ENCODE assay signal across 33 mouse cellular contexts in the genomic region with DNA sequence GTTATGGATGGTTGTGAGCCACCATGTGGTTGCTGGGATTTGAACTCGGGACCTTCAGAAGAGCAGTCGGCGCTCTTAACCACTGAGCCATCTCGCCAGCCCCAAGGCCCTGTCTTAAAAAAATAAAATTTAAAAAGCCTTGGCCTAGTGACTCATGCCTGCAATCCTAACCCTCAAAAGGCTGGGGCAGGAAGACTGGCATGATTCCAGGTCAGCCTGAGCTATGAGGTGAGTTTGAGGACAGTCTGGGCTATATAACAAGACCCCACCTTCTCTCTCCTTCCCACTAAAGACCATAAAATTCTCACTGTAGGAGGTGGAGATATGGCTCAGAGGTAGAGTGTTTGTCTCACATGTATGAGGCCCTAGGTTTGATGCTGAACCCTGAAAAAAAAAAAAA. TPM values are rescaled to one million over a fixed set of nuclear protein-coding genes. Genes with fewer than 3 reads are reported as not detected.
DNase-seq lines count a peak whose midpoint lies in the region; ATAC-seq and TF ChIP-seq lines count a peak whose summit lies in the region.
"Had no signal": no experiment of that assay in that cellular context is flagged by ENCODE, and none has a peak within 500 bp of the region (broad histone marks: within the 10 kb centered on the region; RNA-seq: fewer than 3 reads in every experiment).

No protein-coding gene starts in this region.

- H3K4me2 ChIP-seq in liver, embryonic 11.5 days, result no peak overlapping the region
- no peak overlapping the region for H3K4me2 ChIP-seq in intestine, embryonic 16.5 days (ENCODE audit: low read depth, low read length)
- H3K4me2 ChIP-seq: embryonic facial prominence, embryonic 13.5 days; forebrain, embryonic 12.5 days; hindbrain, embryonic 12.5 days; limb, embryonic 13.5 days; liver, embryonic 13.5 days; midbrain, embryonic 15.5 days; neural tube, embryonic 15.5 days had no signal

- TF ChIP-seq CTCF in liver, adult 2 months (IDR thresholded peaks at IDR 0.05; ENCODE audit: low read depth, low read length), result no peak

- no peak overlapping the region for H3K4me3 ChIP-seq in liver, adult 2 months (ENCODE audit: insufficient read depth, low read depth, low read length)
- H3K4me3 ChIP-seq in liver, embryonic 11.5 days (ENCODE audit: low read depth, low read length), result no peak overlapping the region
- no peak overlapping the region for H3K4me3 ChIP-seq in intestine, embryonic 16.5 days (ENCODE audit: low read length)
- H3K4me3 ChIP-seq: embryonic facial prominence, embryonic 13.5 days; erythroblast, embryonic 14.5 days; forebrain, embryonic 12.5 days; hindbrain, embryonic 12.5 days; layer of hippocampus, adult 2 months; limb, embryonic 13.5 days; liver, embryonic 13.5 days; megakaryocyte, embryonic 14.5 days; midbrain, embryonic 15.5 days; neural tube, embryonic 15.5 days had no signal

- ATAC-seq in liver, embryonic 11.5 days (replicated peaks; ENCODE audit: low FRiP score), result no peak
- ATAC-seq in intestine, embryonic 16.5 days, result peak; percentile 77
- no peak for ATAC-seq in cerebellum, adult (ENCODE audit: insufficient number of reproducible peaks, low FRiP score, low TSS enrichment)
- ATAC-seq: forebrain, postnatal 0 days; lung, postnatal 0 days; midbrain, embryonic 15.5 days had no signal

- no peaks in the 10 kb centered on the region for H3K9me3 ChIP-seq in liver, embryonic 11.5 days (ENCODE audit: control insufficient read depth, low read length)
- no peaks in the 10 kb centered on the region for H3K9me3 ChIP-seq in intestine, embryonic 16.5 days (ENCODE audit: control insufficient read depth, low read length)
- H3K9me3 ChIP-seq: embryonic facial prominence, embryonic 13.5 days; forebrain, embryonic 12.5 days; hindbrain, embryonic 12.5 days; limb, embryonic 13.5 days; liver, embryonic 13.5 days; midbrain, embryonic 15.5 days; neural tube, embryonic 15.5 days had no signal

- no peaks in the 10 kb centered on the region for H3K36me3 ChIP-seq in liver, adult 2 months (ENCODE audit: control insufficient read depth, insufficient read depth, low read length)
- H3K36me3 ChIP-seq in liver, embryonic 11.5 days (ENCODE audit: control insufficient read depth, insufficient read depth, low read length), result no peaks in the 10 kb centered on the region
- H3K36me3 ChIP-seq in intestine, embryonic 16.5 days (ENCODE audit: control insufficient read depth, insufficient read depth, low read length), result no peaks in the 10 kb centered on the region
- H3K36me3 ChIP-seq: embryonic facial prominence, embryonic 13.5 days; forebrain, embryonic 12.5 days; hindbrain, embryonic 12.5 days; limb, embryonic 13.5 days; liver, embryonic 13.5 days; midbrain, embryonic 15.5 days; neural tube, embryonic 15.5 days had no signal

- peak; percentile 50 for DNase-seq in liver, adult 2 months (ENCODE audit: extremely low read depth, low read depth, low spot score)
- no peak for DNase-seq in liver, embryonic 11.5 days (ENCODE audit: low spot score)
- DNase-seq in MN1 (ENCODE audit: low spot score), result peak; percentile 36
- peak; percentile 63 for DNase-seq in adrenal gland, postnatal 14 days
- no peak for DNase-seq in cerebellum, adult 11 months
- DNase-seq in cerebellum, adult 18-20 months, result no peak
- DNase-seq: cerebellum, adult 11-12 months; cerebellum, postnatal 10 days; forebrain, postnatal 0 days; gastrocnemius, postnatal 10 days; heart, postnatal 14 days; kidney, adult 2 months; kidney, postnatal 36 days; liver, embryonic 13.5 days; lung, adult 18-20 months; lung, postnatal 4 days; right cerebral cortex, postnatal 25 days; thymus, adult 18-20 months; thymus, postnatal 25 days had no signal

- 71% methylated on average over 4 of the region's 4 CpGs for WGBS in liver, adult 2 months
- 84% methylated on average over 4 of the region's 4 CpGs for WGBS in liver, embryonic 11.5 days
- WGBS in intestine, embryonic 16.5 days, result 86% methylated on average over 4 of the region's 4 CpGs

- no peaks in the 10 kb centered on the region for H3K27me3 ChIP-seq in liver, adult 2 months (ENCODE audit: control insufficient read depth, insufficient read depth, low read length)
- no peaks in the 10 kb centered on the region for H3K27me3 ChIP-seq in liver, embryonic 11.5 days (replicated peaks; ENCODE audit: control insufficient read depth, insufficient read depth, low read length)
- H3K27me3 ChIP-seq in intestine, embryonic 16.5 days (replicated peaks; ENCODE audit: control insufficient read depth, insufficient read depth, low read length), result no peaks in the 10 kb centered on the region
- H3K27me3 ChIP-seq: CH12.LX; embryonic facial prominence, embryonic 13.5 days; forebrain, embryonic 12.5 days; hindbrain, embryonic 12.5 days; limb, embryonic 13.5 days; liver, embryonic 13.5 days; megakaryocyte, embryonic 14.5 days; midbrain, embryonic 15.5 days; neural tube, embryonic 15.5 days had no signal

- H3K4me1 ChIP-seq in liver, adult 2 months (ENCODE audit: control insufficient read depth, insufficient read depth, low read length), result peaks cover 7% of the 10 kb centered on the region; the same call in 1 of the 2 replicates
- no peaks in the 10 kb centered on the region for H3K4me1 ChIP-seq in liver, embryonic 11.5 days (replicated peaks; ENCODE audit: control insufficient read depth, insufficient read depth, low read length)
- H3K4me1 ChIP-seq in intestine, embryonic 16.5 days (ENCODE audit: control insufficient read depth, insufficient read depth, low read length), result no peaks in the 10 kb centered on the region
- H3K4me1 ChIP-seq: forebrain, embryonic 12.5 days; hindbrain, embryonic 12.5 days; limb, embryonic 13.5 days; midbrain, embryonic 15.5 days; neural tube, embryonic 15.5 days had no signal

- H3K27ac ChIP-seq in liver, adult 2 months (replicated peaks; ENCODE audit: insufficient read depth, low read depth, low read length), result no peak overlapping the region; the same call in 1 of the 2 replicates
- H3K27ac ChIP-seq in liver, embryonic 11.5 days (ENCODE audit: low read depth, low read length), result no peak overlapping the region
- no peak overlapping the region for H3K27ac ChIP-seq in intestine, embryonic 16.5 days (ENCODE audit: low read length)
- H3K27ac ChIP-seq: embryonic facial prominence, embryonic 13.5 days; forebrain, embryonic 12.5 days; hindbrain, embryonic 12.5 days; layer of hippocampus, adult 2 months; limb, embryonic 13.5 days; liver, embryonic 13.5 days; midbrain, embryonic 15.5 days; neural tube, embryonic 15.5 days; stomach, postnatal 0 days had no signal

- no peak for TF ChIP-seq POLR2A in liver, adult 2 months (IDR thresholded peaks at IDR 0.05; ENCODE audit: extremely low read depth, insufficient read depth, low read length)

- H3K79me2 ChIP-seq in liver, adult 2 months (ENCODE audit: control insufficient read depth, insufficient read depth, low read length), result no peaks in the 10 kb centered on the region

- H3K9ac ChIP-seq in liver, adult 2 months (ENCODE audit: low read depth, low read length), result no peak overlapping the region
- H3K9ac ChIP-seq in liver, embryonic 11.5 days (ENCODE audit: low read depth, low read length), result no peak overlapping the region
- no peak overlapping the region for H3K9ac ChIP-seq in intestine, embryonic 16.5 days (ENCODE audit: low read depth, low read length)
- H3K9ac ChIP-seq: embryonic facial prominence, embryonic 13.5 days; forebrain, embryonic 12.5 days; forebrain, postnatal 0 days; hindbrain, embryonic 12.5 days; limb, embryonic 13.5 days; liver, embryonic 13.5 days; midbrain, embryonic 15.5 days; neural tube, embryonic 15.5 days had no signal

RNA-seq across cellular contexts. Expression of a gene that starts 12.0 kb away (rescaled TPM):
- total RNA-seq in liver, adult 2 months (2014; rRNA removed), result 11.8 and 12.0 TPM in 2 replicates
- polyA plus RNA-seq in liver, adult 2 months (2012; rRNA removed), result 2.8 TPM in 2 replicates
- polyA plus RNA-seq in liver, embryonic 11.5 days (2014; fragmentation: Nextera tagmentation; extraction: Ambion mirVana), result 4.5 and 4.7 TPM in 2 replicates
- 24.3 and 24.5 TPM in 2 replicates for total RNA-seq in adrenal gland, postnatal 14 days (2021)
- 2.7 TPM in 2 replicates for polyA plus RNA-seq in intestine, embryonic 16.5 days (2015; fragmentation: Nextera tagmentation; extraction: Ambion mirVana)

Comparison
In these comparisons a context has a peak if more than half of its experiments do, and no peak if none do; other contexts are left out.
1. DNase-seq: peak in liver, adult 2 months (single experiment), MN1 (single experiment) and adrenal gland, postnatal 14 days (single experiment); none in liver, embryonic 11.5 days (single experiment), cerebellum, adult 11 months (single experiment) and cerebellum, adult 18-20 months (0 of 2).